Mouse (Mus musculus): ENCODE data around the gene Wnt5b.

DNA sequence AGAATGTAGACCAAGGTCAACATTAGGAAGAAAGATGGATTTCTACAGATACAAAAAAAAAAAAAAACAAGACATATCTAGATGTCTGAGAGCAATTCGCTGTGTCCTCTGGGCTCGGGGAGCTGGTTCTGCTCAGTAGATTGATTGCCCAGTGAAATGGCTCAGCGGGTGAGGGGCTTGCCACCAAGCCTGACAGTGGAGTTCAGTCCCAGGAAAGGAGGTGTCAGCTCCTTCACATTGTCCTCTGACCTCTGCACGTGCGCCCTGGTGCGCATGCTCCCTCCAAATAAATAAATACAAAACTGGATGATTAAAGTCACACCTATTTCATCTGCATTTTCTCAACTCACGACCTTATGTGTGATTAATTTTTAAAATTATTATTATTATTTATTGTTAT lies 124.7 kb downstream of the Wnt5b start:
- no peak for TF ChIP-seq CTCF (IDR thresholded peaks at IDR 0.05; ENCODE audit: insufficient read depth, low read depth, low read length)
- TF ChIP-seq POLR2A (IDR thresholded peaks at IDR 0.05; ENCODE audit: insufficient read depth, low read depth, low read length) = no peak
